Mouse (Mus musculus) myocyte (in vitro differentiated cells): Measurements from ENCODE around the gene Actn2.

Experiments
- CEBPB ChIP-seq: IDR thresholded peaks from 2 replicates; pipeline ENCODE4 v1.6.1; 2011; ENCODE audit warnings: mild to moderate bottlenecking, moderate library complexity; ENCODE audit not compliant: poor library complexity, insufficient read depth, severe bottlenecking
- MAX ChIP-seq: IDR thresholded peaks from one replicate; pipeline ENCODE4 v1.6.1; 2011; ENCODE audit warnings: low read depth, mild to moderate bottlenecking, control low read depth
- MYOD1 ChIP-seq, 3 experiments: IDR thresholded peaks; one replicate each; pipeline ENCODE4 v1.6.1; 2011; ENCODE audit warnings: control low read depth in 2 of 3, low read depth in 2 of 3, mild to moderate bottlenecking in 2 of 3, moderate library complexity in 1 of 3; ENCODE audit not compliant: insufficient read length in 2 of 3, control insufficient read depth in 1 of 3
- MYOG ChIP-seq, 3 experiments: IDR thresholded peaks; one replicate each; pipeline ENCODE4 v1.6.1; 2011; ENCODE audit warnings: control low read depth in 2 of 3, low read depth in 2 of 3, mild to moderate bottlenecking in 2 of 3; ENCODE audit not compliant: insufficient read length in 2 of 3, control insufficient read depth in 1 of 3, insufficient read depth in 1 of 3
- POLR2A ChIP-seq: IDR thresholded peaks from one replicate; pipeline ENCODE4 v1.6.1; 2011; ENCODE audit warnings: low read depth, mild to moderate bottlenecking, control low read depth, moderate library complexity; ENCODE audit not compliant: insufficient read length
- POLR2AphosphoS2 ChIP-seq: IDR thresholded peaks from one replicate; pipeline ENCODE4 v1.6.1; 2011; ENCODE audit warnings: low read depth, control low read depth; ENCODE audit not compliant: insufficient read length
- SRF ChIP-seq: IDR thresholded peaks from one replicate; pipeline ENCODE4 v1.6.1; 2011; ENCODE audit warnings: low read depth; ENCODE audit not compliant: control insufficient read depth, insufficient read length
- TCF12 ChIP-seq: IDR thresholded peaks from one replicate; pipeline ENCODE4 v1.6.1; 2011; ENCODE audit warnings: mild to moderate bottlenecking, control low read depth; ENCODE audit not compliant: poor library complexity, insufficient read depth, severe bottlenecking
- TCF3 ChIP-seq: IDR thresholded peaks from one replicate; pipeline ENCODE4 v1.6.1; 2011; ENCODE audit warnings: low read depth, control low read depth; ENCODE audit not compliant: insufficient read length
- USF1 ChIP-seq: IDR thresholded peaks from one replicate; pipeline ENCODE4 v1.6.1; 2011; ENCODE audit warnings: low read depth, mild to moderate bottlenecking, control low read depth, moderate library complexity

DNA sequence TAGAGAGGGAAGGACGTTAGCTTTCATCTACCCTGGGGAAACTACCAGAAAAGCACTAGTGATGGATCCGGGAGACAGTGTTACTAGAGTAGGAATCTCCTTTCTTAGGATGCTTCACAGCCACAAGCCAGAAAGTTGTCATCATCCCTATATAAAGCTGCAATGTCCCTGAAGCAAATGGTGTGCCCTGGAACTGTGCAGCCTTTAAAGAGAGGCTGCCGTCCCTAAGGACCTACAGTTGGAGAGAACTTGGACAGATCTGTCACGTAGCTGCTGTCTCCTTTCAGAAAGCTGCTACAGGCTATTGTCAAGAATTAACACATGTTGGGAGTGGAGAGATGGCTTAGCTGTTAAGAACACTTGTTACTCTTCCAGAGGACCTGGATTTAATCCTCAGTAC is 20.9 kb upstream of the Actn2 start:
- TF ChIP-seq USF1 (no peak), TCF12 (no peak), TCF3 (no peak), SRF (no peak), MAX (no peak), POLR2A (no peak), POLR2AphosphoS2 (no peak), MYOG (IDR thresholded peaks at IDR 0.05; ENCODE audit: control insufficient read depth in 1 of 3, insufficient read depth in 1 of 3, insufficient read length in 2 of 3, low read depth in 2 of 3) (peak in 1 of 3 experiments; percentile 41), CEBPB (no peak), MYOD1 (IDR thresholded peaks at IDR 0.05; ENCODE audit: control insufficient read depth in 1 of 3, insufficient read length in 2 of 3, low read depth in 2 of 3) (no peak)
